Mouse (Mus musculus): ENCODE data around the gene Slc8a1. TPM values are rescaled to one million over a fixed set of nuclear protein-coding genes. Genes with fewer than 3 reads are reported as not detected.

Gene Slc8a1
- total and polyA plus RNA-seq, 3 experiments = 49.9 to 460 (median 426) TPM

DNA sequence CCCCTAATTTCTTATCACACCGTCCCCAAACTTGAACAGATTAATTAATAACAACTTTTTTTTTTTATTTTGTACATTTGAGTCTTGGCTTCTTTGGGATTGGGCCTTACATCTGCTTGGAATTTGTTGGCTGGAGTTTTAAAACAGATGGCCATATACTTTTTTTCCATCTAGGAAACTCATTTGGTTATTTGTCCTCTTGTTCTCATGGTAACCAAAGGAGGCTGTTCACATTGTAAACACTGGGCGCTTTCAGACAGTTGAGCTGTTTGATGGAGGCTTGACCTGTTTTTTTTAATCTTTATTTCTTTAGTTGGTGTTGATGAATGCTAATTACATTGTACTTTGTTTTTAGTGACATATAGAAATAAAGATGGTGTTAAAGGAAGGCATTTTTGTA, 369.1 kb downstream of the Slc8a1 start:
- DNase-seq = no peak
- Histone ChIP-seq H3K9ac (ENCODE audit: low read depth, low read length) (no peak overlapping the region), H3K27me3 (ENCODE audit: control insufficient read depth, insufficient read depth, low read length) (no peaks in the 10 kb centered on the region), H3K79me2 (replicated peaks; ENCODE audit: control insufficient read depth, insufficient read depth, low read length) (no peaks in the 10 kb centered on the region), H3K4me3 (no peak overlapping the region), H3K4me1 (ENCODE audit: control insufficient read depth, insufficient read depth, low read length) (no peaks in the 10 kb centered on the region), H3K27ac (no peak overlapping the region), H3K36me3 (ENCODE audit: control insufficient read depth, insufficient read depth, low read length) (no peaks in the 10 kb centered on the region)
- TF ChIP-seq POLR2A (IDR thresholded peaks at IDR 0.05; ENCODE audit: insufficient read depth, low read depth, low read length) (no peak), CTCF (IDR thresholded peaks at IDR 0.05) (no peak), EP300 (IDR thresholded peaks at IDR 0.05; ENCODE audit: insufficient read depth, low read depth, low read length) (no peak)
- intact Hi-C loops (cut with DNase I) = no loop called here
- 71% methylated on average over 2 of the region's 2 CpGs for WGBS

DNA sequence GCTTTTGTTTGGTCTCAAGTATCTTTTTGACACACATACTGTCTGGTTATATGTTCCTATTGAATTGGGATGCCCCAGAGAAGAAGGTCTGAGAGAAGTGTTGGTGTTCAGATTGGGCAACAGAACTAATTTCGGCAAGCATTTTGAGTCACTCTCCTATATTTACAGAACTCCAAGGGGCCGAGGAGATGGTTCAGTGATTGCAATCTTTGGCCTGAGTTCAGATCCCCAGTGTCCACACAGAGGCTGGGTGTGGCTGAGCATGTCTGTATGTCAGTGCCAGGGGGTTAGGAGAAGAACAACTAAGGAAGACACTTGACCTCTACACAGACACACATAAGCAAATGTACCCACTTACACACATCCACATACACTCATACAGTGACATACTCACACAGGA, 369.7 kb downstream of the Slc8a1 start:
- H3K4me3 ChIP-seq = no peak overlapping the region
- WGBS = 57% methylated on average over 2 of the region's 2 CpGs
- H3K27ac ChIP-seq = no peak overlapping the region
- no peak for DNase-seq
- intact Hi-C loops (cut with DNase I) = no loop called here
- H3K79me2 ChIP-seq (replicated peaks; ENCODE audit: control insufficient read depth, insufficient read depth, low read length) = no peaks in the 10 kb centered on the region
- H3K9ac ChIP-seq (ENCODE audit: low read depth, low read length) = no peak overlapping the region
- no peaks in the 10 kb centered on the region for H3K36me3 ChIP-seq (ENCODE audit: control insufficient read depth, insufficient read depth, low read length)
- H3K4me1 ChIP-seq (ENCODE audit: control insufficient read depth, insufficient read depth, low read length) = no peaks in the 10 kb centered on the region
- no peaks in the 10 kb centered on the region for H3K27me3 ChIP-seq (ENCODE audit: control insufficient read depth, insufficient read depth, low read length)
- TF ChIP-seq EP300 (IDR thresholded peaks at IDR 0.05; ENCODE audit: insufficient read depth, low read depth, low read length) = no peak
- TF ChIP-seq POLR2A (IDR thresholded peaks at IDR 0.05; ENCODE audit: insufficient read depth, low read depth, low read length) = no peak
- TF ChIP-seq CTCF (IDR thresholded peaks at IDR 0.05) = no peak

DNA sequence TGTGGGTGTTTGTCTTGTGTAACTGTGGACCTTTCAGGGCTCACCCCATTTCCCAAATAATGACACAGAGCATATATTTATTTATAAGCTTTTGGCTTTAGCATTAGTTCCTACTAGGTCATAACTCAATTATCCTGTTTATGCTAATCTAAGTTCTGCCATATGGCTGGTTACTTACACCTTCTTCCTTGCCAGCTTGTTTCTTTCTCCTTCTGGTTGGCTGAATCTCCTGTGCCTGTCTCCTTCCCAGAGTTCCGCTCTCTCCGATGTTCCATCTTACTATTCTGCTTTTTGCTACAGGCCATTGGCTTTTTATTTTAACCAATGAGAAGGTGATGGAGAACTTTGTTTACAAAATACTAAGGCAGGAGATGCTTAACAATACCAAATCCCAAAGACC, 374.8 kb downstream of the Slc8a1 start:
- no peak for DNase-seq
- Histone ChIP-seq H3K27me3 (ENCODE audit: control insufficient read depth, insufficient read depth, low read length) (no peaks in the 10 kb centered on the region), H3K9ac (ENCODE audit: low read depth, low read length) (no peak overlapping the region), H3K4me3 (no peak overlapping the region), H3K36me3 (ENCODE audit: control insufficient read depth, insufficient read depth, low read length) (no peaks in the 10 kb centered on the region), H3K27ac (no peak overlapping the region), H3K4me1 (ENCODE audit: control insufficient read depth, insufficient read depth, low read length) (no peaks in the 10 kb centered on the region), H3K79me2 (replicated peaks; ENCODE audit: control insufficient read depth, insufficient read depth, low read length) (no peaks in the 10 kb centered on the region)
- intact Hi-C loops (cut with DNase I) = no loop called here
- WGBS = 87% methylated on average over 2 of the region's 2 CpGs
- TF ChIP-seq CTCF (IDR thresholded peaks at IDR 0.05) (no peak), EP300 (IDR thresholded peaks at IDR 0.05; ENCODE audit: insufficient read depth, low read depth, low read length) (no peak), POLR2A (IDR thresholded peaks at IDR 0.05; ENCODE audit: insufficient read depth, low read depth, low read length) (no peak)

- Histone ChIP-seq H3K27ac (no peak overlapping the region), H3K9ac (ENCODE audit: low read depth, low read length) (no peak overlapping the region), H3K79me2 (replicated peaks; ENCODE audit: control insufficient read depth, insufficient read depth, low read length) (no peaks in the 10 kb centered on the region), H3K4me3 (no peak overlapping the region), H3K4me1 (ENCODE audit: control insufficient read depth, insufficient read depth, low read length) (no peaks in the 10 kb centered on the region), H3K36me3 (ENCODE audit: control insufficient read depth, insufficient read depth, low read length) (no peaks in the 10 kb centered on the region), H3K27me3 (ENCODE audit: control insufficient read depth, insufficient read depth, low read length) (no peaks in the 10 kb centered on the region)
- TF ChIP-seq POLR2A (IDR thresholded peaks at IDR 0.05; ENCODE audit: insufficient read depth, low read depth, low read length) (no peak), CTCF (IDR thresholded peaks at IDR 0.05) (peak; percentile 54)
- no peak for DNase-seq
- 67% methylated on average over 2 of the region's 2 CpGs for WGBS
- intact Hi-C loops (cut with DNase I) = no loop called here
Measured at GRCm38 (mm10) chr17:81360571-81360970, 377.6 kb downstream of the Slc8a1 start.

DNA sequence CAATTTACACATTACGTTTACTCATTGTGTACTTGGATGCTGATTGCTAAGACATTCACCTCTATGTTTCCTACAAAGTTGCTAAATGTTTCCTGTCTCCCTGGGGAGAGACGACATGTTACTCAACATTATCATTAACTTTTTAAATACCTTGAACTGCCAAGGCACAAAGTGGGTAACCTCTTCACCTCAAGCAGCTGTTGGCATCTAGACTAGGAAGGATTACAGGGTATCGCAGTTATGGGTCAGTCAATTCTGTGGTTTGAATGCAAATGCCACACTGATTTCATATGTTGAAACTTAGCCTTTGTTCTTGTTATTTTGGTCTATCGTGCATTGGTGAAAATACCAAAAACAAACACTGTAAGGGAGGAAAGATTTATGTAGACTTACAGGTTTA, 378.1 kb downstream of the Slc8a1 start:
- H3K4me3 ChIP-seq = no peak overlapping the region
- no peak overlapping the region for H3K27ac ChIP-seq
- no peaks in the 10 kb centered on the region for H3K4me1 ChIP-seq (ENCODE audit: control insufficient read depth, insufficient read depth, low read length)
- intact Hi-C loops (cut with DNase I) = no loop called here
- TF ChIP-seq EP300 (IDR thresholded peaks at IDR 0.05; ENCODE audit: insufficient read depth, low read depth, low read length) (no peak), CTCF (IDR thresholded peaks at IDR 0.05) (no peak), POLR2A (IDR thresholded peaks at IDR 0.05; ENCODE audit: insufficient read depth, low read depth, low read length) (no peak)
- no peak overlapping the region for H3K9ac ChIP-seq (ENCODE audit: low read depth, low read length)
- DNase-seq = no peak
- no peaks in the 10 kb centered on the region for H3K36me3 ChIP-seq (ENCODE audit: control insufficient read depth, insufficient read depth, low read length)
- 72% methylated on average over 4 of the region's 4 CpGs for WGBS
- no peaks in the 10 kb centered on the region for H3K27me3 ChIP-seq (ENCODE audit: control insufficient read depth, insufficient read depth, low read length)
- H3K79me2 ChIP-seq (replicated peaks; ENCODE audit: control insufficient read depth, insufficient read depth, low read length) = no peaks in the 10 kb centered on the region

GRCm38 (mm10) chr17:81336024-81336754, 402.0 kb downstream of the Slc8a1 start:
- Histone ChIP-seq H3K36me3 (ENCODE audit: control insufficient read depth, insufficient read depth, low read length) (no peaks in the 10 kb centered on the region), H3K27ac (no peak overlapping the region), H3K9ac (ENCODE audit: low read depth, low read length) (no peak overlapping the region), H3K4me3 (no peak overlapping the region), H3K79me2 (replicated peaks; ENCODE audit: control insufficient read depth, insufficient read depth, low read length) (no peaks in the 10 kb centered on the region), H3K27me3 (ENCODE audit: control insufficient read depth, insufficient read depth, low read length) (no peaks in the 10 kb centered on the region), H3K4me1 (ENCODE audit: control insufficient read depth, insufficient read depth, low read length) (no peaks in the 10 kb centered on the region)
- no peak for DNase-seq
- TF ChIP-seq POLR2A (IDR thresholded peaks at IDR 0.05; ENCODE audit: insufficient read depth, low read depth, low read length) (no peak), CTCF (IDR thresholded peaks at IDR 0.05) (no peak), EP300 (IDR thresholded peaks at IDR 0.05; ENCODE audit: insufficient read depth, low read depth, low read length) (no peak)
- intact Hi-C loops (cut with DNase I) = no loop called here
- 74% methylated on average over 7 of the region's 7 CpGs for WGBS

All from heart, adult 2 months (tissue).